Mouse (Mus musculus) lung, embryonic 14.5 days (tissue): ENCODE data around the gene Grm4. TPM values are rescaled to one million over a fixed set of nuclear protein-coding genes. Genes with fewer than 3 reads are reported as not detected.

Source experiments
- ATAC-seq: fragments of 200-750 bp; cut with Nextera tagmentation; 2 replicates; pipeline ENCODE4 v1.8.0; 2017; ENCODE audit warnings: mild to moderate bottlenecking, moderate TSS enrichment, moderate library complexity; ENCODE audit not compliant: insufficient read depth
- DNase-seq: peaks from one replicate; pipeline ENCODE4 v3.0.0-alpha.2; 2015
- H3K27ac ChIP-seq: fragments of 300-500 bp; sonication (generic); 2 replicates; pipeline ENCODE4 v1.5.1; 2014; ENCODE audit warnings: low read depth, mild to moderate bottlenecking, moderate library complexity
- H3K27me3 ChIP-seq: fragments of 300-500 bp; sonication (generic); 2 replicates; pipeline ENCODE4 v1.6.1; 2014; ENCODE audit warnings: low read length, control low read depth; ENCODE audit not compliant: insufficient read depth
- H3K36me3 ChIP-seq: fragments of 300-500 bp; sonication (generic); 2 replicates; pipeline ENCODE4 v1.6.1; 2014; ENCODE audit warnings: control low read depth; ENCODE audit not compliant: insufficient read depth
- H3K4me1 ChIP-seq: fragments of 300-500 bp; sonication (generic); 2 replicates; pipeline ENCODE4 v1.6.1; 2014; ENCODE audit warnings: antibody characterized with exemption, control low read depth; ENCODE audit not compliant: insufficient read depth
- H3K4me2 ChIP-seq: fragments of 300-500 bp; sonication (generic); 2 replicates; pipeline ENCODE4 v1.6.1; 2014; ENCODE audit warnings: mild to moderate bottlenecking
- H3K4me3 ChIP-seq: fragments of 300-500 bp; sonication (generic); 2 replicates; pipeline ENCODE4 v1.5.1; 2014; ENCODE audit warnings: low read depth, low read length
- H3K9ac ChIP-seq: fragments of 300-500 bp; sonication (generic); 2 replicates; pipeline ENCODE4 v1.6.1; 2014
- H3K9me3 ChIP-seq: fragments of 300-500 bp; sonication (generic); 2 replicates; pipeline ENCODE4 v1.6.1; 2016; ENCODE audit warnings: low read depth, low read length, control low read depth
- CTCF ChIP-seq: IDR thresholded peaks from 2 replicates; pipeline ENCODE4 v1.5.1; 2016; ENCODE audit warnings: antibody characterized with exemption, low read depth
- WGBS: fragments of 180-500 bp; shearing (Covaris S2); extraction: QIAGEN DNeasy Blood & Tissue Kit; methylation state at CpG from one replicate; pipeline ENCODE4 v1.1.7; 2014; 5-methylcytosine and 5-hydroxymethylcytosine counted together
- polyA plus RNA-seq: library from polyadenylated mRNA; unstranded; fragments of >200 nt; fragmentation: Nextera tagmentation; extraction: Ambion mirVana; gene quantifications from 2 replicates; pipeline ENCODE4 v1.2.1, GENCODE M21; 2014

Gene Grm4
- polyA plus RNA-seq, 1 experiment from 2014 or later: 0.05 TPM

GRCm38 (mm10) chr17:27488173-27488823, 32.9 kb downstream of the Grm4 start:
- H3K4me3 ChIP-seq: no peak overlapping the region

GRCm38 (mm10) chr17:27485940-27486339, 35.3 kb downstream of the Grm4 start:
- 38% methylated on average over 8 of the region's 8 CpGs for WGBS
- DNase-seq (no peak), ATAC-seq (no peak)
- Histone ChIP-seq H3K27ac (no peak overlapping the region), H3K36me3 (no peaks in the 10 kb centered on the region), H3K4me3 (no peak overlapping the region), H3K4me2 (no peak overlapping the region), H3K4me1 (no peaks in the 10 kb centered on the region), H3K9ac (no peak overlapping the region), H3K27me3 (no peaks in the 10 kb centered on the region), H3K9me3 (no peaks in the 10 kb centered on the region)
- TF ChIP-seq CTCF: no peak

More at GRCm38 (mm10) chr17:27488173-27488823, 32.9 kb downstream of the Grm4 start:
- no peaks in the 10 kb centered on the region for H3K9me3 ChIP-seq
- no peaks in the 10 kb centered on the region for H3K36me3 ChIP-seq
- no peak overlapping the region for H3K4me2 ChIP-seq
- 64% methylated on average over 16 of the region's 16 CpGs for WGBS
- ATAC-seq (no peak), DNase-seq (peak; percentile 35)
- no peaks in the 10 kb centered on the region for H3K4me1 ChIP-seq
- H3K27me3 ChIP-seq: no peaks in the 10 kb centered on the region
- H3K9ac ChIP-seq: no peak overlapping the region
- TF ChIP-seq CTCF: no peak
- no peak overlapping the region for H3K27ac ChIP-seq

- no peak for ATAC-seq
- Histone ChIP-seq H3K4me2 (no peak overlapping the region), H3K36me3 (no peaks in the 10 kb centered on the region), H3K4me1 (no peaks in the 10 kb centered on the region), H3K9me3 (no peaks in the 10 kb centered on the region), H3K9ac (no peak overlapping the region), H3K27me3 (no peaks in the 10 kb centered on the region), H3K27ac (no peak overlapping the region), H3K4me3 (no peak overlapping the region)
- no peak for TF ChIP-seq CTCF
- WGBS: 66% methylated on average over 3 of the region's 3 CpGs
- no peak for DNase-seq
Observed at GRCm38 (mm10) chr17:27483571-27483970, 37.6 kb downstream of the Grm4 start.

- peak overlapping the region; percentile 27; the same call in 1 of the 2 replicates for H3K4me2 ChIP-seq
- DNase-seq (peak; percentile 49), ATAC-seq (peak; percentile 78)
- WGBS: 23% methylated on average over 29 of the region's 29 CpGs
- no peaks in the 10 kb centered on the region for H3K9me3 ChIP-seq
- no peak overlapping the region; the same call in 1 of the 2 replicates for H3K4me3 ChIP-seq
- H3K4me1 ChIP-seq: no peaks in the 10 kb centered on the region
- H3K27me3 ChIP-seq: no peaks in the 10 kb centered on the region
- no peak overlapping the region for H3K27ac ChIP-seq
- no peak for TF ChIP-seq CTCF
- peak overlapping the region; percentile 4; the same call in 1 of the 2 replicates for H3K9ac ChIP-seq
- no peaks in the 10 kb centered on the region for H3K36me3 ChIP-seq
Observed at GRCm38 (mm10) chr17:27480143-27481103, 40.8 kb downstream of the Grm4 start.

GRCm38 (mm10) chr17:27475650-27476049, 45.6 kb downstream of the Grm4 start:
- H3K4me3 ChIP-seq: no peak overlapping the region
- H3K4me2 ChIP-seq: no peak overlapping the region
- H3K9ac ChIP-seq: no peak overlapping the region
- H3K27me3 ChIP-seq: no peaks in the 10 kb centered on the region
- ATAC-seq: no peak
- no peak overlapping the region for H3K27ac ChIP-seq
- no peak for TF ChIP-seq CTCF
- H3K36me3 ChIP-seq: no peaks in the 10 kb centered on the region
- DNase-seq: no peak
- WGBS: 87% methylated on average over 11 of the region's 11 CpGs
- H3K4me1 ChIP-seq: no peaks in the 10 kb centered on the region
- no peaks in the 10 kb centered on the region for H3K9me3 ChIP-seq

GRCm38 (mm10) chr17:27466620-27467019, 54.6 kb downstream of the Grm4 start:
- Histone ChIP-seq H3K27me3 (no peaks in the 10 kb centered on the region), H3K4me3 (no peak overlapping the region), H3K36me3 (no peaks in the 10 kb centered on the region), H3K4me1 (no peaks in the 10 kb centered on the region), H3K4me2 (no peak overlapping the region), H3K27ac (no peak overlapping the region), H3K9me3 (no peaks in the 10 kb centered on the region), H3K9ac (no peak overlapping the region)
- ATAC-seq (no peak), DNase-seq (peak; percentile 86)
- WGBS: 15% methylated on average over 6 of the region's 6 CpGs
- no peak for TF ChIP-seq CTCF

GRCm38 (mm10) chr17:27465924-27466323, 55.3 kb downstream of the Grm4 start:
- Histone ChIP-seq H3K27me3 (no peaks in the 10 kb centered on the region), H3K36me3 (no peaks in the 10 kb centered on the region), H3K4me2 (no peak overlapping the region), H3K9ac (no peak overlapping the region), H3K9me3 (no peaks in the 10 kb centered on the region), H3K4me3 (no peak overlapping the region), H3K27ac (no peak overlapping the region), H3K4me1 (no peaks in the 10 kb centered on the region)
- no peak for DNase-seq
- WGBS: 63% methylated on average over 8 of the region's 8 CpGs
- TF ChIP-seq CTCF: no peak
- no peak for ATAC-seq
